9 mouse cellular contexts compared by ENCODE assay signal in the genomic region with DNA sequence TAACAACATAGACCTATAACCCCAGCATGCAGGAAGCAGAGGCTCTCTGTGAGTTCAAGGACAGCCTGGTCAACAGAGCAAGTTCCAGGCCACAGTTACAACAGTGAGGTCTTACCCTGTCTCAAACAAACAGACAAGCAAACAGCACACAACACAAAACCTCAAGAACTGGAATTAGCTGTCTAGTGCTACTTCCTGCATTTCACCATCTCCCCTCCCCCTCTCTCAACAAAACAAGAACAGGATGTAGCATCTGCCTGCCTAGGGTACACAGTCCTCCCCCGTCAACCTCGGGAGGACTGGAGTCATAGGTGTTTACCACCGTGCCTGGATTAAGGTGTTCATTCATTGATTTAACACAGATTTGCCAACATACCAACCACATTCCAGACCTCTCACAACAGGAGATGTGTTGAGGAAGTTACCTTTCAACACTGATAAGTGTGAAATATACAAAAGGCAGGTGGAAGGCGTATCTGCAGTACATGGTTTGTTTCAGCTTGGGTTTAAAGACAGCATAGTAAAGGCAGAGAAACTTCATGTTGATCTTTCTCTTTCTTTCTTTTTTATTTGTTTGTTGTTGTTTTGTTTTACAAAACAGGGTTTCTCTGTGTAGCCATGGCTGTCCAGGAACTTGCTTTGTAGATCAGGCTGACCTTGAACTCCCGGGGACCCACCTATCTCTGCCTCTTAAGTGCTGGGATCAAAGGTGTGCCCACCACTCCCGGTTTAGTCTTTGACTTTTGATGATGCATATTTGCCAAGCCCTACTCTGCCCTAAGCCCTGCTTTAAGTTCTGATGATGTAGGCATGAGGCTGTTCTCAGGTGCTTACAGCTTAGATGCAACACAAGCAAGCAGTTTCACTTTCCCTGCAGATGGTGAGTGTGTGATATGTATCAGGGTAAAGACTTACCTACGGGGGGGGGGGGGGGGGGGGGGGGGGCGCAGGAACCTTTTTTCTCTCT. TPM values are rescaled to one million over a fixed set of nuclear protein-coding genes. Genes with fewer than 3 reads are reported as not detected.
DNase-seq lines count a peak whose midpoint lies in the region; ATAC-seq and TF ChIP-seq lines count a peak whose summit lies in the region.
"Had no signal": no experiment of that assay in that cellular context is flagged by ENCODE, and none has a peak within 500 bp of the region (broad histone marks: within the 10 kb centered on the region; RNA-seq: fewer than 3 reads in every experiment).

No protein-coding gene starts in this region.

- H3K36me3 ChIP-seq in heart, embryonic 13.5 days, result no peaks in the 10 kb centered on the region
- no peaks in the 10 kb centered on the region for H3K36me3 ChIP-seq in liver, embryonic 11.5 days (ENCODE audit: control insufficient read depth, insufficient read depth, low read length)
- H3K36me3 ChIP-seq in spleen, adult 2 months (ENCODE audit: control insufficient read depth, insufficient read depth, low read length), result no peaks in the 10 kb centered on the region
- no peaks in the 10 kb centered on the region for H3K36me3 ChIP-seq in forebrain, embryonic 12.5 days (replicated peaks)
- H3K36me3 ChIP-seq in hindbrain, postnatal 0 days (ENCODE audit: insufficient read depth, low read length), result no peaks in the 10 kb centered on the region
- H3K36me3 ChIP-seq: embryonic facial prominence, embryonic 10.5 days had no signal

- H3K9ac ChIP-seq in heart, embryonic 13.5 days, result no peak overlapping the region
- no peak overlapping the region for H3K9ac ChIP-seq in liver, embryonic 11.5 days (ENCODE audit: low read depth, low read length)
- H3K9ac ChIP-seq in forebrain, embryonic 12.5 days, result no peak overlapping the region
- no peak overlapping the region for H3K9ac ChIP-seq in hindbrain, postnatal 0 days (replicated peaks; ENCODE audit: low read length)

- TF ChIP-seq CTCF in spleen, adult 2 months (IDR thresholded peaks at IDR 0.05; ENCODE audit: extremely low read depth, insufficient read depth, insufficient read length, insufficient replicate concordance), result no peak
- TF ChIP-seq CTCF in hindbrain, postnatal 0 days (IDR thresholded peaks at IDR 0.05; ENCODE audit: low read depth), result no peak

- H3K4me3 ChIP-seq in heart, embryonic 13.5 days, result no peak overlapping the region
- no peak overlapping the region for H3K4me3 ChIP-seq in liver, embryonic 11.5 days (ENCODE audit: low read depth, low read length)
- no peak overlapping the region for H3K4me3 ChIP-seq in spleen, adult 2 months (ENCODE audit: extremely low read depth, insufficient read depth, insufficient read length)
- H3K4me3 ChIP-seq in forebrain, embryonic 12.5 days (replicated peaks), result no peak overlapping the region
- no peak overlapping the region for H3K4me3 ChIP-seq in hindbrain, postnatal 0 days (ENCODE audit: low read length)
- H3K4me3 ChIP-seq: embryonic facial prominence, embryonic 10.5 days had no signal

- H3K27ac ChIP-seq in heart, embryonic 13.5 days (replicated peaks), result no peak overlapping the region
- peak overlapping the region; percentile 48; the same call in 1 of the 2 replicates for H3K27ac ChIP-seq in liver, embryonic 11.5 days (ENCODE audit: low read depth, low read length)
- H3K27ac ChIP-seq in spleen, adult 2 months (ENCODE audit: insufficient read depth, low read length), result peak overlapping the region; percentile 87
- H3K27ac ChIP-seq in forebrain, embryonic 12.5 days, result no peak overlapping the region
- H3K27ac ChIP-seq in hindbrain, postnatal 0 days, result no peak overlapping the region
- H3K27ac ChIP-seq: embryonic facial prominence, embryonic 10.5 days had no signal

- DNase-seq in heart, adult 8-10 months (ENCODE audit: low spot score), result no peak
- peak; percentile 72 to 87 for DNase-seq in CD8-positive naive resting alpha-beta T cell, adult 2 months (ENCODE audit: low read depth in 2 of 2, low spot score in 2 of 2)
- DNase-seq in liver, embryonic 11.5 days (ENCODE audit: low spot score), result no peak
- DNase-seq in spleen, adult 2 months (ENCODE audit: low read depth in 1 of 2, low spot score in 2 of 2), result peak; percentile 58 to 82
- DNase-seq in frontal cortex, postnatal 10 days (ENCODE audit: low spot score in 2 of 2), result no peak
- DNase-seq in hindbrain, postnatal 0 days (ENCODE audit: low spot score), result no peak

- peaks cover 17% of the 10 kb centered on the region for H3K4me1 ChIP-seq in heart, embryonic 13.5 days
- H3K4me1 ChIP-seq in liver, embryonic 11.5 days (replicated peaks; ENCODE audit: control insufficient read depth, insufficient read depth, low read length), result peaks cover 10% of the 10 kb centered on the region
- peaks cover 12% of the 10 kb centered on the region; the same call in 1 of the 2 replicates for H3K4me1 ChIP-seq in spleen, adult 2 months (ENCODE audit: control insufficient read depth, insufficient read depth, insufficient read length)
- no peaks in the 10 kb centered on the region for H3K4me1 ChIP-seq in forebrain, embryonic 12.5 days
- no peaks in the 10 kb centered on the region for H3K4me1 ChIP-seq in hindbrain, postnatal 0 days (ENCODE audit: insufficient read depth, low read length)
- H3K4me1 ChIP-seq: embryonic facial prominence, embryonic 10.5 days had no signal

- H3K9me3 ChIP-seq in heart, embryonic 13.5 days, result no peaks in the 10 kb centered on the region
- H3K9me3 ChIP-seq in liver, embryonic 11.5 days (ENCODE audit: control insufficient read depth, low read length), result no peaks in the 10 kb centered on the region
- H3K9me3 ChIP-seq in forebrain, embryonic 12.5 days, result 0 out of 2 replicates have a peak, but pooled peaks cover 3% of the 10 kb centered on the region
- no peaks in the 10 kb centered on the region for H3K9me3 ChIP-seq in hindbrain, postnatal 0 days (ENCODE audit: low read length)
- H3K9me3 ChIP-seq: embryonic facial prominence, embryonic 10.5 days had no signal

- H3K27me3 ChIP-seq in heart, embryonic 13.5 days (replicated peaks), result no peaks in the 10 kb centered on the region
- no peaks in the 10 kb centered on the region for H3K27me3 ChIP-seq in liver, embryonic 11.5 days (replicated peaks; ENCODE audit: control insufficient read depth, insufficient read depth, low read length)
- no peaks in the 10 kb centered on the region for H3K27me3 ChIP-seq in spleen, adult 2 months (ENCODE audit: control insufficient read depth, insufficient read depth, low read length)
- H3K27me3 ChIP-seq in forebrain, embryonic 12.5 days, result no peaks in the 10 kb centered on the region
- H3K27me3 ChIP-seq in hindbrain, postnatal 0 days (ENCODE audit: insufficient read depth, low read length), result no peaks in the 10 kb centered on the region

- H3K4me2 ChIP-seq in heart, embryonic 13.5 days, result 0 out of 2 replicates have a peak overlapping the region, but pooled peaks have one; percentile 8
- no peak overlapping the region for H3K4me2 ChIP-seq in liver, embryonic 11.5 days
- no peak overlapping the region for H3K4me2 ChIP-seq in forebrain, embryonic 12.5 days
- no peak overlapping the region for H3K4me2 ChIP-seq in hindbrain, postnatal 0 days (ENCODE audit: low read depth, low read length)

- 22% methylated on average over 7 of the region's 8 CpGs for WGBS in heart, embryonic 13.5 days
- 49% methylated on average over 8 of the region's 8 CpGs for WGBS in liver, embryonic 11.5 days
- WGBS in spleen, adult 2 months, result 39% methylated on average over 8 of the region's 8 CpGs
- WGBS in forebrain, embryonic 12.5 days, result 88% methylated on average over 7 of the region's 8 CpGs
- 80% methylated on average over 7 of the region's 8 CpGs for WGBS in hindbrain, postnatal 0 days

- TF ChIP-seq POLR2A in spleen, adult 2 months (IDR thresholded peaks at IDR 0.05; ENCODE audit: low read depth, low read length), result peak; percentile 32; the same call in 1 of the 2 replicates

- no peak for ATAC-seq in heart, embryonic 13.5 days (ENCODE audit: extremely low read depth, insufficient number of reproducible peaks, low FRiP score, low TSS enrichment)
- ATAC-seq in liver, embryonic 11.5 days (replicated peaks; ENCODE audit: low FRiP score), result no peak; the same call in 1 of the 2 replicates
- no peak for ATAC-seq in forebrain, embryonic 12.5 days (ENCODE audit: low FRiP score)
- no peak for ATAC-seq in hindbrain, postnatal 0 days

RNA-seq across cellular contexts. Expression of a gene that starts 9.0 kb away (rescaled TPM):
- 37.1 and 41.6 TPM in 2 replicates for polyA plus RNA-seq in heart, embryonic 13.5 days (2015; fragmentation: Nextera tagmentation; extraction: Ambion mirVana)
- total RNA-seq in heart, adult 8-10 months (2022), result 10 to 100 TPM; 31.0 to 45.6 (median 36.2) TPM
- 43.1 and 44.2 TPM in 2 replicates for polyA plus RNA-seq in liver, embryonic 11.5 days (2014; fragmentation: Nextera tagmentation; extraction: Ambion mirVana)
- 2.8 and 3.7 TPM in 2 replicates for polyA plus RNA-seq in spleen, adult 2 months (2012; rRNA removed)
- 49.0 and 49.3 TPM in 2 replicates for polyA plus RNA-seq in forebrain, embryonic 12.5 days (2016; fragmentation: Nextera tagmentation; extraction: Ambion mirVana)
- total RNA-seq in hindbrain, postnatal 0 days (2014; rRNA removed), result 31.7 and 35.9 TPM in 2 replicates
- polyA plus RNA-seq in hindbrain, postnatal 0 days (2015; fragmentation: Nextera tagmentation; extraction: Ambion mirVana), result 50.8 and 54.2 TPM in 2 replicates

RNA-seq across cellular contexts. Expression of a gene that starts 18.0 kb away (rescaled TPM):
- 6.3 and 6.6 TPM in 2 replicates for polyA plus RNA-seq in heart, embryonic 13.5 days (2015; fragmentation: Nextera tagmentation; extraction: Ambion mirVana)
- 10 to 100 TPM; 38.1 to 41.9 (median 40.5) TPM for total RNA-seq in heart, adult 8-10 months (2022)
- 8.8 and 9.1 TPM in 2 replicates for polyA plus RNA-seq in liver, embryonic 11.5 days (2014; fragmentation: Nextera tagmentation; extraction: Ambion mirVana)
- 4.3 and 5.5 TPM in 2 replicates for polyA plus RNA-seq in spleen, adult 2 months (2012; rRNA removed)
- 26.2 and 31.1 TPM in 2 replicates for polyA plus RNA-seq in forebrain, embryonic 12.5 days (2016; fragmentation: Nextera tagmentation; extraction: Ambion mirVana)
- 108 and 115 TPM in 2 replicates for total RNA-seq in hindbrain, postnatal 0 days (2014; rRNA removed)
- 22.0 and 24.0 TPM in 2 replicates for polyA plus RNA-seq in hindbrain, postnatal 0 days (2015; fragmentation: Nextera tagmentation; extraction: Ambion mirVana)

Comparison
In these comparisons a context has a peak if more than half of its experiments do, and no peak if none do; other contexts are left out.
1. H3K27ac ChIP-seq: peak in liver, embryonic 11.5 days (single experiment) and spleen, adult 2 months (single experiment); none in heart, embryonic 13.5 days (single experiment), forebrain, embryonic 12.5 days (single experiment) and hindbrain, postnatal 0 days (single experiment).
2. DNase-seq: peak in CD8-positive naive resting alpha-beta T cell, adult 2 months (2 of 2) and spleen, adult 2 months (2 of 2); none in heart, adult 8-10 months (single experiment), liver, embryonic 11.5 days (single experiment), frontal cortex, postnatal 10 days (0 of 2) and hindbrain, postnatal 0 days (single experiment).